Mouse (Mus musculus): Measurements from ENCODE around the gene Usp46.

- TF ChIP-seq CTCF (IDR thresholded peaks at IDR 0.05) = no peak
- no peak for TF ChIP-seq EP300 (IDR thresholded peaks at IDR 0.05)
These were observed 80.3 kb downstream of the Usp46 start for GRCm38 (mm10) chr5:73987777-73988560.
